Mouse (Mus musculus) neural tube, embryonic 11.5 days (tissue): ENCODE results near the gene Ctnnal1. TPM values are rescaled to one million over a fixed set of nuclear protein-coding genes. Genes with fewer than 3 reads are reported as not detected.

Source experiments
- ATAC-seq: fragments of 200-750 bp; cut with Nextera tagmentation; 2 replicates; pipeline ENCODE4 v1.8.0; 2017; ENCODE audit warnings: moderate number of reproducible peaks, mild to moderate bottlenecking, moderate TSS enrichment, moderate library complexity; ENCODE audit not compliant: insufficient read depth, low FRiP score, low TSS enrichment
- DNase-seq: peaks from one replicate; pipeline ENCODE4 v3.0.0-alpha.2; 2015; ENCODE audit warnings: low spot score
- H3K27ac ChIP-seq: fragments of 300-500 bp; sonication (generic); 2 replicates; pipeline ENCODE4 v1.5.1; 2014; ENCODE audit warnings: low read depth, mild to moderate bottlenecking, low read length
- H3K27me3 ChIP-seq: fragments of 300-500 bp; sonication (generic); 2 replicates; pipeline ENCODE4 v1.6.1; 2014; ENCODE audit warnings: mild to moderate bottlenecking, low read length, mixed read lengths; ENCODE audit not compliant: control insufficient read depth, insufficient read depth
- H3K36me3 ChIP-seq: fragments of 300-500 bp; sonication (generic); 2 replicates; pipeline ENCODE4 v1.6.1; 2014; ENCODE audit warnings: mild to moderate bottlenecking, low read length, moderate library complexity, mixed read lengths; ENCODE audit not compliant: control insufficient read depth, insufficient read depth
- H3K4me1 ChIP-seq: fragments of 300-500 bp; sonication (generic); 2 replicates; pipeline ENCODE4 v1.6.1; 2014; ENCODE audit warnings: low read length, mixed read lengths; ENCODE audit not compliant: control insufficient read depth, insufficient read depth
- H3K4me2 ChIP-seq: fragments of 300-500 bp; sonication (generic); 2 replicates; pipeline ENCODE4 v1.6.1; 2014; ENCODE audit warnings: low read depth, mild to moderate bottlenecking, moderate library complexity
- H3K4me3 ChIP-seq: fragments of 300-500 bp; sonication (generic); 2 replicates; pipeline ENCODE4 v1.5.1; 2014; ENCODE audit warnings: low read depth, low read length
- H3K9ac ChIP-seq: fragments of 300-500 bp; sonication (generic); 2 replicates; pipeline ENCODE4 v1.6.1; 2014; ENCODE audit warnings: mild to moderate bottlenecking, low read length
- H3K9me3 ChIP-seq: fragments of 300-500 bp; sonication (generic); 2 replicates; pipeline ENCODE4 v1.6.1; 2016; ENCODE audit warnings: low read length; ENCODE audit not compliant: control insufficient read depth
- WGBS: fragments of 180-500 bp; shearing (Covaris S2); extraction: QIAGEN DNeasy Blood & Tissue Kit; methylation state at CpG from one replicate; pipeline ENCODE4 v1.1.7; 2014; 5-methylcytosine and 5-hydroxymethylcytosine counted together
- polyA plus RNA-seq: library from polyadenylated mRNA; unstranded; fragments of >200 nt; fragmentation: Nextera tagmentation; extraction: Ambion mirVana; gene quantifications from 2 replicates; pipeline ENCODE4 v1.2.1, GENCODE M21; 2014

Gene Ctnnal1
- polyA plus RNA-seq, 1 experiment from 2014 or later, result 27.4 TPM

- ATAC-seq (no peak), DNase-seq (no peak)
- Histone ChIP-seq H3K4me3 (no peak overlapping the region), H3K27me3 (no peaks in the 10 kb centered on the region), H3K4me1 (no peaks in the 10 kb centered on the region), H3K36me3 (peaks cover 16% of the 10 kb centered on the region), H3K4me2 (no peak overlapping the region), H3K9me3 (peaks cover 5% of the 10 kb centered on the region; the same call in 1 of the 2 replicates), H3K9ac (no peak overlapping the region), H3K27ac (no peak overlapping the region)
- whole genome bisulfite sequencing, result 75% methylated on average over 8 of the region's 8 CpGs
Measured at GRCm38 (mm10) chr4:56899216-56899615, 34.2 kb upstream of the Ctnnal1 start.

- ATAC-seq (no peak), DNase-seq (no peak)
- Histone ChIP-seq H3K27ac (no peak overlapping the region), H3K27me3 (no peaks in the 10 kb centered on the region), H3K4me2 (no peak overlapping the region), H3K4me1 (no peaks in the 10 kb centered on the region), H3K4me3 (no peak overlapping the region), H3K9me3 (peaks cover 5% of the 10 kb centered on the region; the same call in 1 of the 2 replicates), H3K9ac (no peak overlapping the region), H3K36me3 (peaks cover 15% of the 10 kb centered on the region)
- 87% methylated on average over 3 of the region's 3 CpGs for WGBS
Measured at GRCm38 (mm10) chr4:56897511-56897910, 32.5 kb upstream of the Ctnnal1 start.

GRCm38 (mm10) chr4:56894196-56894595 lies 29.2 kb upstream of the Ctnnal1 start:
- no peak overlapping the region for H3K4me2 ChIP-seq
- H3K36me3 ChIP-seq, result peaks cover 14% of the 10 kb centered on the region
- no peak for DNase-seq
- no peak overlapping the region for H3K9ac ChIP-seq
- H3K4me3 ChIP-seq, result no peak overlapping the region
- H3K27ac ChIP-seq, result no peak overlapping the region
- no peaks in the 10 kb centered on the region for H3K27me3 ChIP-seq
- no peaks in the 10 kb centered on the region for H3K4me1 ChIP-seq
- WGBS, result 96% methylated on average over 3 of the region's 3 CpGs
- no peaks in the 10 kb centered on the region for H3K9me3 ChIP-seq
- ATAC-seq, result no peak

GRCm38 (mm10) chr4:56892501-56893115 lies 27.6 kb upstream of the Ctnnal1 start:
- Histone ChIP-seq H3K27me3 (no peaks in the 10 kb centered on the region), H3K36me3 (peaks cover 12% of the 10 kb centered on the region), H3K9me3 (no peaks in the 10 kb centered on the region), H3K27ac (no peak overlapping the region), H3K4me1 (no peaks in the 10 kb centered on the region), H3K4me3 (no peak overlapping the region), H3K9ac (no peak overlapping the region), H3K4me2 (no peak overlapping the region)
- no peak for ATAC-seq
- 93% methylated on average over 6 of the region's 6 CpGs for WGBS
- no peak for DNase-seq

- no peak overlapping the region for H3K9ac ChIP-seq
- no peaks in the 10 kb centered on the region for H3K27me3 ChIP-seq
- H3K36me3 ChIP-seq, result 0 out of 2 replicates have a peak, but pooled peaks cover 3% of the 10 kb centered on the region
- ATAC-seq (no peak), DNase-seq (no peak)
- H3K4me3 ChIP-seq, result no peak overlapping the region
- 89% methylated on average over 5 of the region's 5 CpGs for WGBS
- H3K4me1 ChIP-seq, result no peaks in the 10 kb centered on the region
- H3K4me2 ChIP-seq, result no peak overlapping the region
- no peaks in the 10 kb centered on the region for H3K9me3 ChIP-seq
- no peak overlapping the region for H3K27ac ChIP-seq
Measured at GRCm38 (mm10) chr4:56888483-56888882, 23.5 kb upstream of the Ctnnal1 start.

GRCm38 (mm10) chr4:56886286-56886979 lies 21.4 kb upstream of the Ctnnal1 start:
- Histone ChIP-seq H3K4me3 (no peak overlapping the region), H3K9me3 (no peaks in the 10 kb centered on the region), H3K36me3 (0 out of 2 replicates have a peak, but pooled peaks cover 3% of the 10 kb centered on the region), H3K27me3 (no peaks in the 10 kb centered on the region), H3K27ac (no peak overlapping the region), H3K4me2 (no peak overlapping the region), H3K9ac (no peak overlapping the region), H3K4me1 (no peaks in the 10 kb centered on the region)
- no peak for ATAC-seq
- 96% methylated on average over 6 of the region's 6 CpGs for whole genome bisulfite sequencing
- no peak for DNase-seq

- H3K36me3 ChIP-seq, result peaks cover 4% of the 10 kb centered on the region
- ATAC-seq (no peak), DNase-seq (no peak)
- H3K9ac ChIP-seq, result no peak overlapping the region
- WGBS, result 94% methylated on average over 11 of the region's 11 CpGs
- H3K4me1 ChIP-seq, result no peaks in the 10 kb centered on the region
- no peaks in the 10 kb centered on the region for H3K27me3 ChIP-seq
- H3K9me3 ChIP-seq, result no peaks in the 10 kb centered on the region
- no peak overlapping the region for H3K27ac ChIP-seq
- no peak overlapping the region for H3K4me3 ChIP-seq
- no peak overlapping the region for H3K4me2 ChIP-seq
Measured at GRCm38 (mm10) chr4:56880036-56880703, 15.2 kb upstream of the Ctnnal1 start.

- Histone ChIP-seq H3K36me3 (peaks cover 4% of the 10 kb centered on the region), H3K9ac (no peak overlapping the region), H3K27me3 (no peaks in the 10 kb centered on the region), H3K4me3 (no peak overlapping the region), H3K9me3 (no peaks in the 10 kb centered on the region), H3K27ac (no peak overlapping the region), H3K4me1 (no peaks in the 10 kb centered on the region), H3K4me2 (no peak overlapping the region)
- ATAC-seq (no peak), DNase-seq (no peak)
- 93% methylated on average over 7 of the region's 7 CpGs for WGBS
Measured at GRCm38 (mm10) chr4:56878971-56879370, 14.0 kb upstream of the Ctnnal1 start.
